Mouse (Mus musculus): ENCODE results near the gene 4930474N05Rik.

Gene 4930474N05Rik

GRCm38 (mm10) chr14:36094617-36095016 is at the start of gene 4930474N05Rik:
TSS of gene 4930474N05Rik (plus strand) at chr14:36094917.
- DNase-seq, result no peak

GRCm38 (mm10) chr14:36048746-36049391 is 45.8 kb upstream of the 4930474N05Rik start:
- no peak for DNase-seq

DNA sequence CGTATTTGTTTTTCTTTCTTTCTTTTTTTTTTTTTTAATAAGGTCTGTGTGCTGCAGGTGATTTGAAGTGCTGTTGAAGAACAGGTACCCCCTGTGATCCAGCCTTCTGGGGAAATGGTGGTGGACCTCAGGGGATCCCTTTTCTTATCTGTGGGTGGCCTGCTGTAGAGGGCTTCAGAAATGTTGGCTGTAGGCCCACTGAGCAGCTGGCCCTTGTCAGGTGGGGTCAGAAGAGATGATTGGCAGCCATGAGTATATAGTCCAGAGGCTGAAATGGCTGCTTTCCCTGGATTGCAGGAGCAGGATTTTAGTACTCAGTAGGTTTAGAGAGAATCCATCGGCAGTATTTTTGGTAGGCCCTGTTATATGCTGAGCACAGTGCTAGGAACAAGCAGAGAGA is 41.4 kb upstream of the 4930474N05Rik start:
- no peak for DNase-seq

- no peak for DNase-seq
Measured at GRCm38 (mm10) chr14:36098528-36098927, 3.8 kb downstream of the 4930474N05Rik start.

GRCm38 (mm10) chr14:36099647-36100046 is 4.9 kb downstream of the 4930474N05Rik start:
- no peak for DNase-seq

DNA sequence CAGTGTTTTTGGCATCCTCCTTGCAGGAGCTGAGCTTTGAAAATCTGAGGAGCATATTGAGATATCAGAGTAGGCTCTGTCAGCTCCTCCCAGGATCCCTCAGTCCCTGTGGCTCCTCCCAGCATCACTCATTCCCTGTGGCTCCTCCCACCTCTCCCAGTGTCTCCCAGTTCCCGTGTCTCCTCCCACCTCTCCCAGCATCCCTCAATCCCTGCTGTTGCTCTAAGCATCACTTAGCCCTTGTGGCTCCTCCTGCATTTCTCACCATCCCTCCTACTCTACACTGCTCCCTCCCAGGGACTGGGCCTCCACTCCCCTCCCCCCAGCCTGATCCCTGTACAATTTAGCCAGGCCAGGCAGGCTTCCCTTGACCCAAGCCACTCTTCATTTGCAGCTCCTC is 6.0 kb downstream of the 4930474N05Rik start:
- DNase-seq, result no peak

DNA sequence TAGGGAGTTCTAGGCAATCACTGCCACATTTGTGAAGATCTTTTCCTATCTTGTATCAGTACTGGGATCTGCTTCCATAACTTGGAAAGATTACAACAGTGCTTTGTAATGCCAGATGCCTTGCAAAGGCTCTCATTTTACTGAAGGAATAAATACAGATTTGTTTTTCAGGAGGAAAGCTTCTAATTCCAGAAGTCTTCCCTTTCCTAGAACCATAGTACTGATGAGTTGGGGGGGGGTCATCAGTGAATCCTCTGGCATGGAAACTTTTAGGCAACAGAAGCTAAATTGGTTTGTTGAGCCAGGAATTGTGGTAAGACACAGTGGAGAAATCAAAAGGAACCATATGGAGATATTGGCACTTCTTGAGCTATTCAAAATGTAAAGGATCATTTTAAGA is 19.8 kb downstream of the 4930474N05Rik start:
- DNase-seq, result no peak

GRCm38 (mm10) chr14:36123775-36124335 is 29.1 kb downstream of the 4930474N05Rik start:
- DNase-seq, result no peak

- DNase-seq, result no peak
Measured at GRCm38 (mm10) chr14:36135749-36136148, 41.0 kb downstream of the 4930474N05Rik start.

DNA sequence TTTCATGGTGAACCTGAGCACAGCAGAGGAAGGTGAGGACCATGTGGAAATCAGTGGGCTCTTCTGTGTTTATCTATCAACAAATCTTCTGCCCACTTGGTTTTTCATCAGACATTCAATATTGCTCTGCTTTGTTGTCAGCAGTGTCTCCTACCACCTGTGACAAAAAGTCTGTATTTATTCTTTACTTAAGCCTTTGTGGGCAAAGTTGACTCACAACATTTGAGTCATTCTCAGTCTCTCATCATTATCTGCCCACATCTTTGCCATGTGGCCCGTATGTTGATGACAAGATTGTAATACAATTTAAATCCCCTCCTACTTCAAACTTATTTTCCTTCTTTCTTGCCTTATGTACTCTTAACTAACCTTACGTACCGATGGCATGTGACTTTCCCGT is 43.0 kb downstream of the 4930474N05Rik start:
- DNase-seq, result no peak

DNA sequence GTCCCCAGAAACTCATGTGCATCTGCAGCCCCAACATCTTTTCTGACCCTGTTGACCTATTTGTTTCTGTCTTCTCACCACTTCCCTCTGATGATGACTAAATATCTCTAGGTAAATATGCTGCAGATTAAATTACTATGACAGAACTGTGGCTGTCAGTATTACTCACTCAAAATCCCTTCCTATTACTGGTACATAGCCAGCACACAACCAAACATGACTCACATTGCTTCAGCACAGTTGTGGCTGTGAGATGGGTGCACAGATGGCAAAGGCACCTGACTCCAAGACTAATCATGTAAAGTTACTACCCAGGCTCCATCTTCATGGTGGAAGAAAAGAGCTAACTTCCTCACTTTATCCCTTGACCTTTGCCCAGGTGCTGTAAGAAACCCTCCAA is 50.5 kb downstream of the 4930474N05Rik start:
- DNase-seq, result no peak

Data from kidney, postnatal 25 days (tissue).